Mouse (Mus musculus) C2C12 (cell line): ENCODE data around the gene Lrrc25.

Source experiments
- CEBPB ChIP-seq: IDR thresholded peaks from one replicate; pipeline ENCODE4 v1.6.1; 2011; ENCODE audit warnings: low read depth, mild to moderate bottlenecking, control low read depth, moderate library complexity
- CTCF ChIP-seq: IDR thresholded peaks from one replicate; pipeline ENCODE4 v1.5.1; 2011; ENCODE audit not compliant: control insufficient read depth, insufficient read depth, insufficient read length
- MYOD1 ChIP-seq: IDR thresholded peaks from one replicate; pipeline ENCODE4 v1.6.1; 2011; ENCODE audit warnings: low read depth; ENCODE audit not compliant: control insufficient read depth, insufficient read length
- MYOG ChIP-seq: IDR thresholded peaks from one replicate; pipeline ENCODE4 v1.6.1; 2011; ENCODE audit not compliant: control insufficient read depth, insufficient read length; ENCODE audit errors: extremely low read depth
- USF1 ChIP-seq: IDR thresholded peaks from one replicate; pipeline ENCODE4 v1.6.1; 2011; ENCODE audit warnings: low read depth, mild to moderate bottlenecking, control low read depth, moderate library complexity

DNA sequence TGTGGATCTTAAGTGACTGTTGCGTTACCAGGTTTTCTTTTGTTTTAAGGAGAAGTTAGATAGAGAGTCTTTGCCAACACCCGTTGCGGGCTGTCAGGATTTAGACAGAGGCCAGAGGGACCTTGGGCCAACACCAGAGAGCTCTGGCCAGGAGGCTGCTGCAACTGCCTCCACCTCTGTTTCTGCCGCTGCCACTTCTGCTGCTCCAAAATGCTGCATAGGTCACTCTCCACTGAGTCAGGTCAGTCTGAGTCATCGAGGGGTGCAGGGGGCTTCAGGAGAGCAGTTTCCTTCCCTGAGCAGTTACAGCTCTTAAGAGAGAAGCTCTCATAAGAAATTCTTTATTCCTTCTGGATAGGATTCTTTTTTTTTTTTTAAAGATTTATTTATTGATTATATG, 11.1 kb downstream of the Lrrc25 start:
- TF ChIP-seq CTCF, result no peak
- no peak for TF ChIP-seq MYOG
- TF ChIP-seq MYOD1, result no peak
- TF ChIP-seq CEBPB, result no peak
- TF ChIP-seq USF1, result no peak
